Mouse (Mus musculus): ENCODE results near the gene Abcb6.

DNA sequence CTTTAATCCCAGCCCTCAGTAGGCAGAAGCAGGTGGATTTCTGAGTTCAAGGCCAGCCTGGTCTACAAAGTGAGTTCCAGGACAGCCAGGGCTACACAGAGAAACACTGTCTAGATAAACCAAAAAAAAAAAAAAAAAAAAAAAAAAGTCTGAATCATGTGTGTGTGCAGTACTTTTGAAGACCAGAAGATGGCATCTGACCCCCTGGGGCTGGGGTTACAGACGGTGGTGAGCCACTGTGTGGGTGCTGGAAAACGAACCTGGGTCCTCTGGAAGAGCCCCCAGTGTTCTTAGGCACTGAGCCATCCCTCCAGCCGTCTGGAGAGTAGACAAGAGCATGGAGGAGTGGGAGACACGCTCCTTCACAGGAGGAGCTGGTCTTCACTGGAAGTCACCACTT is 2.0 kb upstream of the Abcb6 start:
- TF ChIP-seq POLR2A (IDR thresholded peaks at IDR 0.05; ENCODE audit: insufficient read depth, low read depth, low read length) (no peak), CTCF (IDR thresholded peaks at IDR 0.05) (peak; percentile 44)
